Mouse (Mus musculus) liver, adult 2 months (tissue): ENCODE results near the gene Sox13. TPM values are rescaled to one million over a fixed set of nuclear protein-coding genes. Genes with fewer than 3 reads are reported as not detected.
A peak's percentile ranks its signal among the peaks of the same experiment; 100 is the strongest.

Experiments
- DNase-seq: peaks from one replicate; pipeline ENCODE4 v3.0.0-alpha.2; 2011; ENCODE audit warnings: low read depth, low spot score; ENCODE audit errors: extremely low read depth
- H3K27ac ChIP-seq: fragments of 200-500 bp; replicated peaks from 2 replicates; pipeline ENCODE4 v1.5.1; 2012; ENCODE audit warnings: low read depth, mild to moderate bottlenecking, control low read depth, inconsistent platforms, low read length; ENCODE audit not compliant: insufficient read depth
- H3K27me3 ChIP-seq: fragments of 200-500 bp; 2 replicates; pipeline ENCODE4 v1.6.1; 2012; ENCODE audit warnings: mild to moderate bottlenecking, moderate library complexity, low read length, inconsistent platforms; ENCODE audit not compliant: control insufficient read depth, insufficient read depth
- H3K36me3 ChIP-seq: fragments of 200-500 bp; 2 replicates; pipeline ENCODE4 v1.6.1; 2012; ENCODE audit warnings: low read length, inconsistent platforms; ENCODE audit not compliant: control insufficient read depth, insufficient read depth
- H3K4me1 ChIP-seq: fragments of 200-500 bp; 2 replicates; pipeline ENCODE4 v1.6.1; 2011; ENCODE audit warnings: low read length; ENCODE audit not compliant: control insufficient read depth, insufficient read depth
- H3K4me3 ChIP-seq: fragments of 200-500 bp; 2 replicates; pipeline ENCODE4 v1.5.1; 2011; ENCODE audit warnings: low read depth, mild to moderate bottlenecking, control low read depth, low read length, moderate library complexity; ENCODE audit not compliant: insufficient read depth
- H3K79me2 ChIP-seq: fragments of 200-500 bp; 2 replicates; pipeline ENCODE4 v1.6.1; 2012; ENCODE audit warnings: inconsistent platforms, mild to moderate bottlenecking, low read length, moderate library complexity; ENCODE audit not compliant: control insufficient read depth, insufficient read depth
- H3K9ac ChIP-seq: fragments of 200-500 bp; 2 replicates; pipeline ENCODE4 v1.6.1; 2012; ENCODE audit warnings: low read depth, mild to moderate bottlenecking, control low read depth, inconsistent platforms, low read length
- CTCF ChIP-seq: fragments of 200-500 bp; IDR thresholded peaks from 2 replicates; pipeline ENCODE4 v1.5.1; 2011; ENCODE audit warnings: low read depth, low read length, control low read depth
- POLR2A ChIP-seq: fragments of 200-500 bp; IDR thresholded peaks from 2 replicates; pipeline ENCODE4 v1.6.1; 2011; ENCODE audit warnings: low read length, control low read depth; ENCODE audit not compliant: insufficient read depth; ENCODE audit errors: extremely low read depth
- WGBS: fragments of 180-500 bp; shearing (Covaris S2); methylation state at CpG from one replicate; pipeline ENCODE4 v1.1.7; 2018; 5-methylcytosine and 5-hydroxymethylcytosine counted together
- polyA plus RNA-seq: library from polyadenylated mRNA; depleted of rRNA; stranded (reverse); fragments of >200 nt; gene quantifications from 2 replicates; pipeline ENCODE4 v1.2.3, GENCODE M21; 2012
- total RNA-seq: library from RNA; depleted of rRNA; stranded (reverse); fragments of >200 nt; gene quantifications from 2 replicates; pipeline ENCODE4 v1.2.3, GENCODE M21; 2014

The Sox13 gene
- total and polyA plus RNA-seq, 2 experiments, result 2.2 to 10.2 TPM

GRCm38 (mm10) chr1:133467905-133468304 lies 43.7 kb upstream of the Sox13 start:
- H3K79me2 ChIP-seq, result no peaks in the 10 kb centered on the region
- H3K4me3 ChIP-seq, result no peak overlapping the region
- WGBS, result 86% methylated on average over 8 of the region's 8 CpGs
- TF ChIP-seq POLR2A, result no peak
- no peak for TF ChIP-seq CTCF
- no peaks in the 10 kb centered on the region for H3K27me3 ChIP-seq
- H3K9ac ChIP-seq, result no peak overlapping the region
- DNase-seq, result no peak
- no peaks in the 10 kb centered on the region for H3K36me3 ChIP-seq
- H3K27ac ChIP-seq, result no peak overlapping the region
- H3K4me1 ChIP-seq, result no peaks in the 10 kb centered on the region

GRCm38 (mm10) chr1:133463138-133463537 lies 39.0 kb upstream of the Sox13 start:
- H3K36me3 ChIP-seq, result no peaks in the 10 kb centered on the region
- no peak overlapping the region for H3K4me3 ChIP-seq
- no peaks in the 10 kb centered on the region for H3K79me2 ChIP-seq
- no peaks in the 10 kb centered on the region for H3K27me3 ChIP-seq
- H3K9ac ChIP-seq, result no peak overlapping the region
- TF ChIP-seq CTCF, result no peak
- TF ChIP-seq POLR2A, result no peak
- no peak overlapping the region for H3K27ac ChIP-seq
- peak; percentile 41 for DNase-seq
- no peaks in the 10 kb centered on the region for H3K4me1 ChIP-seq
- 54% methylated on average over 5 of the region's 5 CpGs for WGBS

DNA sequence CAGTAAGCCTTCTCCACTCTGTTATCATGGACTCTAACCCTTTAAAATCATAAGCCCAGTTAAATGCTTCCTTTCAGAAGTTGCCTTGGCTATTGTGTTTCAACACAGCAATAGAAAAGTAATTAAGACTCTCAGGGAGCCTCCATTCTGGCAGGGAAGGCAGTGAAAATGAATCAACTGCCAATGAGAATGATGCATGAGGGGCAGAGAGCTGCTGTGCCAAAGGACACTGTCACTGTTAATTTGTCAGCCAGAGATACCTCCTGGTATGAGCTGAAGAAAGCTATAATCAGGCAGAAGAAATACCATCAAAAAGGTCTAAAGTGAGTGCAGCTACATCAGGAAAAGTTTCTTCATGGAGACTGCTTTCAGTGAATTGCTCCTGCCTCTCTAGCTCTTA lies 36.8 kb upstream of the Sox13 start:
- H3K9ac ChIP-seq, result no peak overlapping the region
- H3K4me1 ChIP-seq, result peaks cover 2% of the 10 kb centered on the region; the same call in 1 of the 2 replicates
- no peaks in the 10 kb centered on the region for H3K36me3 ChIP-seq
- H3K27ac ChIP-seq, result no peak overlapping the region
- TF ChIP-seq CTCF (no peak), POLR2A (no peak)
- no peak overlapping the region for H3K4me3 ChIP-seq
- no peaks in the 10 kb centered on the region for H3K79me2 ChIP-seq
- no peak for DNase-seq
- no peaks in the 10 kb centered on the region for H3K27me3 ChIP-seq

DNA sequence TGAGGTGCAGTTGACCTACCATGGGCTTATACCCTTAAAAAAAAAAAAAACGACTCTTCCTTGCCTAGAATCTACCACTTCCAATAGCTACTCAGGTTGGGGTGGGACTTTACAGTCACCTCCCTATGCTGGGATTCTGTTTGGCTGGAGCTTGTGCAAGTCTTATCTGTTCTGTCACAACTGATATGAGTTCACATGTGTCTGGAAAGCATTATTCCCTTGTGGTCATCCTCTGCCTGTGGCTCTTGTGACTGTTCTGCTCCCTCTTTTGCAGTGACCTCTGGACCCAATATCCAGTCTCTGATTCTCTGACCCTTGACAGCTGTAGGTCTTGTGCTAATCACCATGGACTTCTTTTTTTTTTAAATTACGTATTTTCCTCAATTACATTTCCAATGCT lies 31.9 kb upstream of the Sox13 start:
- no peaks in the 10 kb centered on the region for H3K79me2 ChIP-seq
- DNase-seq, result peak; percentile 52
- no peak overlapping the region for H3K9ac ChIP-seq
- peaks cover 16% of the 10 kb centered on the region for H3K4me1 ChIP-seq
- TF ChIP-seq POLR2A (no peak), CTCF (no peak)
- no peak overlapping the region for H3K27ac ChIP-seq
- no peaks in the 10 kb centered on the region for H3K27me3 ChIP-seq
- no peaks in the 10 kb centered on the region for H3K36me3 ChIP-seq
- 57% methylated on average over 2 of the region's 2 CpGs for WGBS
- H3K4me3 ChIP-seq, result no peak overlapping the region

DNA sequence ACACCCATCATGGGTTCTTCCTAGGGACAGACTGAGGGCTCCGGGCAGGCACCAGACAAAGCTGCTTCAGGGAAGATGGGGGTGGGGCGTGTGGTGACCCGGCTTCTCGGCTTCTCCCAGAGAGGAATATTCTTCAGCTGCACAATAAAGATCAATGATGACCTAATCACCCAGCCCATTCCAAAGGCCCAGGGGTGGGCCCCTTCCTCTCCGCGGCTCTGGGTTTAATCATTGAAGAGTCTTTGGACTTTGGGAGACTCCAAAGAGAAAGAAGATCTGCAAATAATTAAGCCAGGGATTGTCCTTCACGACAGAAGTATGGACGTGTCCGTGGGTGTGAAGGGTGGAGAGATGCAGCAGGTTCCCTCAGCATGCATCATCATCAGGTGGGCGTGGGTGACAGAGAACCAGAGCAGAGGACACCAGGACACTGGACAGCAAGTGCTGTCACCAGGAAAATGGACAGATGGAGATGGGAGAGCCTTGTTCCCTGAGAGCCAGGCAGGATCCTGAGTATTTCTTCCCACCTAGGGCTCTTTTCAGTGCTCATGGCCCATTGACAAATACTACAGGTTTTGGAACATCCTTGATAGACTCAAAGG lies 28.5 kb upstream of the Sox13 start:
- Histone ChIP-seq H3K9ac (no peak overlapping the region), H3K79me2 (no peaks in the 10 kb centered on the region), H3K27me3 (no peaks in the 10 kb centered on the region), H3K36me3 (no peaks in the 10 kb centered on the region), H3K27ac (no peak overlapping the region), H3K4me3 (no peak overlapping the region), H3K4me1 (peaks cover 16% of the 10 kb centered on the region)
- TF ChIP-seq POLR2A (no peak), CTCF (no peak)
- DNase-seq, result peak; percentile 66
- 23% methylated on average over 10 of the region's 10 CpGs for WGBS

DNA sequence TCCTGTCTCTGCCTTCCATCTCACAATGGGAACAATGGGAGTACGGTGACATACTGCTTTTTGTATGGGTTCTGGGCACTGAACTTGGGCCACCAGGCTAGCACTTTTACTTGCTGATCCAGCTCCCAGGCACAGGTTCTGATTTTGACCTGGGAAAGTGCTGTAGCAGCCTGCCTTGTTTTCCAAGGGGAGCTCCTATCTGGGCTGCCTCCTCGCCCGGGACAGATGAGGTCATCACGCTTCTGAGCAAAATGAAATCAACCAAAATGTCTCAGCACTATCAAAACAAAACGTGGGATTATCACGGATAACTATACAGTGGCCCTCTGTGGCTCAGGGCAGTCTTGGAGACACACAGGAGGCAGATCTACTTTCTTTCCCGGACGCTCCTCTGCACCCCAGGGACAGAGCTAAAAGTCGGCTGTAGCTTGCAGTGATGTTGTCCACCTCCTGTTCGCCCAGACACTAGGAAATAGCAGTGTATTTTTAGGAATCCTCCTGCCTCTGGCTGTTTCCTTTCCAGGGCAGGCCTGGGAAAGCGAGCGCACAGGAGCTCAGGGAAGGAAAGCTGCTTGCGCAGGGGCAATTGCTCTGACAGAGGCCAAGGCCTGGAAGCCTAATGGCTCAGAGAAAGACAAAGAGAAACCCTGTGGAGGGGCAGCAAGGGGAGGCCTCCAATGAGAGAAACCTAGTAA lies 27.8 kb upstream of the Sox13 start:
- DNase-seq, result no peak
- no peak for TF ChIP-seq CTCF
- TF ChIP-seq POLR2A, result no peak

More for the DNA sequence above, 27.8 kb upstream of the Sox13 start:
- Histone ChIP-seq H3K4me1 (peaks cover 16% of the 10 kb centered on the region), H3K36me3 (no peaks in the 10 kb centered on the region), H3K79me2 (no peaks in the 10 kb centered on the region), H3K27ac (peak overlapping the region; percentile 17), H3K9ac (no peak overlapping the region), H3K4me3 (no peak overlapping the region), H3K27me3 (no peaks in the 10 kb centered on the region)
- 52% methylated on average over 13 of the region's 13 CpGs for WGBS
